Mouse (Mus musculus) forelimb bud, embryonic 11.5 days (tissue): ENCODE results near the gene 3110009E18Rik.

Experiments
- DNase-seq: peaks from one replicate; pipeline ENCODE4 v3.0.0-alpha.2; 2012; ENCODE audit warnings: low read depth, low spot score

Gene 3110009E18Rik

GRCm38 (mm10) chr1:120101227-120101609, 19.8 kb upstream of the 3110009E18Rik start:
- DNase-seq, result no peak

GRCm38 (mm10) chr1:120105556-120105959, 15.4 kb upstream of the 3110009E18Rik start:
- DNase-seq, result no peak

GRCm38 (mm10) chr1:120109741-120110432, 11.1 kb upstream of the 3110009E18Rik start:
- DNase-seq, result no peak

GRCm38 (mm10) chr1:120111766-120112165, 9.2 kb upstream of the 3110009E18Rik start:
- DNase-seq, result no peak

- no peak for DNase-seq
These were observed 8.5 kb upstream of the 3110009E18Rik start for GRCm38 (mm10) chr1:120112251-120113187.

- DNase-seq, result peak; percentile 5
These were observed 5.3 kb upstream of the 3110009E18Rik start for GRCm38 (mm10) chr1:120115671-120116081.

- no peak for DNase-seq
These were observed 4.9 kb upstream of the 3110009E18Rik start for GRCm38 (mm10) chr1:120116106-120116505.

- no peak for DNase-seq
These were observed 2.1 kb upstream of the 3110009E18Rik start for GRCm38 (mm10) chr1:120118854-120119253.

GRCm38 (mm10) chr1:120119389-120119788, 1.6 kb upstream of the 3110009E18Rik start:
- DNase-seq, result no peak

GRCm38 (mm10) chr1:120120141-120120968, 632 bp upstream of the 3110009E18Rik start:
- peak; percentile 35 for DNase-seq

GRCm38 (mm10) chr1:120121930-120122530, 1.0 kb downstream of the 3110009E18Rik start:
- DNase-seq, result no peak

GRCm38 (mm10) chr1:120122634-120123383, 1.8 kb downstream of the 3110009E18Rik start:
- no peak for DNase-seq

GRCm38 (mm10) chr1:120124839-120125238, 3.9 kb downstream of the 3110009E18Rik start:
- DNase-seq, result no peak

GRCm38 (mm10) chr1:120125471-120125870, 4.5 kb downstream of the 3110009E18Rik start:
- no peak for DNase-seq

- DNase-seq, result no peak
These were observed 5.3 kb downstream of the 3110009E18Rik start for GRCm38 (mm10) chr1:120126318-120126717.

- DNase-seq, result no peak
These were observed 11.4 kb downstream of the 3110009E18Rik start for GRCm38 (mm10) chr1:120132376-120132775.

- no peak for DNase-seq
These were observed 15.2 kb downstream of the 3110009E18Rik start for GRCm38 (mm10) chr1:120135934-120136786.

- DNase-seq, result no peak
These were observed 18.0 kb downstream of the 3110009E18Rik start for GRCm38 (mm10) chr1:120138923-120139540.

GRCm38 (mm10) chr1:120140144-120140693, 19.2 kb downstream of the 3110009E18Rik start:
- no peak for DNase-seq
